Comparison of ENCODE assay signal across 27 mouse cellular contexts in genomic region chr6:34525927-34526326, GRCm38 (mm10). TPM values are rescaled to one million over a fixed set of nuclear protein-coding genes. Genes with fewer than 3 reads are reported as not detected.
DNase-seq lines count a peak whose midpoint lies in the region; ATAC-seq lines count a peak whose summit lies in the region.
"Had no signal": no experiment of that assay in that cellular context is flagged by ENCODE, and none has a peak within 500 bp of the region (broad histone marks: within the 10 kb centered on the region; RNA-seq: fewer than 3 reads in every experiment).

No protein-coding gene starts in this region.

- peak overlapping the region; percentile 81 for H3K27ac ChIP-seq in heart, embryonic 11.5 days (ENCODE audit: low read depth, low read length)
- H3K27ac ChIP-seq in liver, embryonic 15.5 days (replicated peaks) = no peak overlapping the region; the same call in 1 of the 2 replicates
- H3K27ac ChIP-seq: embryonic facial prominence, embryonic 13.5 days; hindbrain, embryonic 15.5 days; kidney, postnatal 0 days; left cerebral cortex, adult 2 months; limb, embryonic 15.5 days; midbrain, embryonic 15.5 days; neural tube, embryonic 12.5 days had no signal

- peak; percentile 70; the same call in 1 of the 2 replicates for ATAC-seq in heart, embryonic 11.5 days (replicated peaks; ENCODE audit: insufficient number of reproducible peaks, low FRiP score, low TSS enrichment)
- no peak for ATAC-seq in megakaryocyte, adult 5-6 weeks (ENCODE audit: poor library complexity, severe bottlenecking)
- ATAC-seq in liver, embryonic 15.5 days (ENCODE audit: insufficient read depth) = peak; percentile 56
- ATAC-seq: forebrain, embryonic 16.5 days; lung, postnatal 0 days; midbrain, embryonic 15.5 days had no signal

- H3K27me3 ChIP-seq in heart, embryonic 11.5 days (ENCODE audit: control insufficient read depth, insufficient read depth, low read length) = no peaks in the 10 kb centered on the region
- peaks cover 65% of the 10 kb centered on the region for H3K27me3 ChIP-seq in megakaryocyte, embryonic 14.5 days (replicated peaks)
- H3K27me3 ChIP-seq in liver, embryonic 15.5 days = no peaks in the 10 kb centered on the region
- H3K27me3 ChIP-seq: embryonic facial prominence, embryonic 13.5 days; hindbrain, embryonic 15.5 days; limb, embryonic 15.5 days; midbrain, embryonic 15.5 days; neural tube, embryonic 12.5 days had no signal

- no peaks in the 10 kb centered on the region for H3K36me3 ChIP-seq in heart, embryonic 11.5 days (ENCODE audit: control insufficient read depth, insufficient read depth, low read length)
- no peaks in the 10 kb centered on the region for H3K36me3 ChIP-seq in megakaryocyte, embryonic 14.5 days (replicated peaks; ENCODE audit: low read length)
- no peaks in the 10 kb centered on the region for H3K36me3 ChIP-seq in liver, embryonic 15.5 days (replicated peaks)
- H3K36me3 ChIP-seq: embryonic facial prominence, embryonic 13.5 days; hindbrain, embryonic 15.5 days; limb, embryonic 15.5 days; midbrain, embryonic 15.5 days; neural tube, embryonic 12.5 days had no signal

- WGBS in heart, embryonic 11.5 days (ENCODE audit: insufficient replicate concordance) = 63% methylated on average over 6 of the region's 6 CpGs
- 44% methylated on average over 6 of the region's 6 CpGs for WGBS in liver, embryonic 15.5 days (ENCODE audit: insufficient replicate concordance)

- peaks cover 5% of the 10 kb centered on the region; the same call in 1 of the 2 replicates for H3K4me1 ChIP-seq in heart, embryonic 11.5 days (ENCODE audit: control insufficient read depth, insufficient read depth, low read length)
- peaks cover 41% of the 10 kb centered on the region for H3K4me1 ChIP-seq in megakaryocyte, embryonic 14.5 days
- peaks cover 47% of the 10 kb centered on the region for H3K4me1 ChIP-seq in liver, embryonic 15.5 days (replicated peaks)
- H3K4me1 ChIP-seq: hindbrain, embryonic 15.5 days; midbrain, embryonic 15.5 days; neural tube, embryonic 12.5 days had no signal

- H3K4me2 ChIP-seq in heart, embryonic 11.5 days = no peak overlapping the region
- H3K4me2 ChIP-seq in liver, embryonic 15.5 days = 0 out of 2 replicates have a peak overlapping the region, but pooled peaks have one; percentile 4
- H3K4me2 ChIP-seq: embryonic facial prominence, embryonic 13.5 days; hindbrain, embryonic 15.5 days; limb, embryonic 15.5 days; midbrain, embryonic 15.5 days; neural tube, embryonic 12.5 days had no signal

- no peak overlapping the region for H3K9ac ChIP-seq in heart, embryonic 11.5 days (ENCODE audit: low read depth, low read length)
- no peak overlapping the region; the same call in 1 of the 2 replicates for H3K9ac ChIP-seq in liver, embryonic 15.5 days
- H3K9ac ChIP-seq: embryonic facial prominence, embryonic 13.5 days; hindbrain, embryonic 15.5 days; limb, embryonic 15.5 days; midbrain, embryonic 15.5 days; neural tube, embryonic 12.5 days had no signal

- no peaks in the 10 kb centered on the region for H3K9me3 ChIP-seq in heart, embryonic 11.5 days (replicated peaks; ENCODE audit: control insufficient read depth, low read length)
- H3K9me3 ChIP-seq in megakaryocyte, embryonic 14.5 days = peaks cover 8% of the 10 kb centered on the region
- H3K9me3 ChIP-seq in liver, embryonic 15.5 days (replicated peaks) = no peaks in the 10 kb centered on the region
- H3K9me3 ChIP-seq: embryonic facial prominence, embryonic 13.5 days; hindbrain, embryonic 15.5 days; limb, embryonic 15.5 days; midbrain, embryonic 15.5 days; neural tube, embryonic 12.5 days had no signal

- no peak for DNase-seq in heart, adult 18-20 months
- no peak for DNase-seq in gastrocnemius, adult 8-10 months (ENCODE audit: low spot score in 2 of 2)
- DNase-seq in urinary bladder, postnatal 10 days (ENCODE audit: low spot score) = no peak
- no peak for DNase-seq in kidney, postnatal 25 days
- DNase-seq: adrenal gland, postnatal 36 days; cerebellum, adult 11 months; cerebellum, postnatal 14 days; gastrocnemius, postnatal 36 days; heart, postnatal 36 days; kidney, adult 2 months; retina, postnatal 1 day; right cerebral cortex, postnatal 25 days; spleen, adult 18-20 months; thymus, postnatal 36 days had no signal

- no peak overlapping the region for H3K4me3 ChIP-seq in heart, embryonic 11.5 days (ENCODE audit: low read depth, low read length)
- peak overlapping the region; percentile 12 for H3K4me3 ChIP-seq in megakaryocyte, embryonic 14.5 days (replicated peaks)
- no peak overlapping the region for H3K4me3 ChIP-seq in liver, embryonic 15.5 days (replicated peaks)
- H3K4me3 ChIP-seq: embryonic facial prominence, embryonic 13.5 days; hindbrain, embryonic 15.5 days; left cerebral cortex, adult 2 months; limb, embryonic 15.5 days; midbrain, embryonic 15.5 days; neural tube, embryonic 12.5 days had no signal

RNA-seq across cellular contexts. Expression of gene Bpgm, which starts 49.9 kb away (rescaled TPM):
- 57.6 and 58.8 TPM in 2 replicates for polyA plus RNA-seq in heart, embryonic 11.5 days (2014; fragmentation: Nextera tagmentation; extraction: Ambion mirVana)
- 10 to 100 TPM; 43.9 to 47.8 TPM for total RNA-seq in heart, adult 18-20 months (2021)
- polyA plus RNA-seq in megakaryocyte, embryonic 14.5 days (2012; ENCODE audit: insufficient read depth, low replicate concordance) = 2.8 TPM in 1 of 2 replicates, not detected in the other
- total RNA-seq in megakaryocyte, adult 5-6 weeks (2015) = 2.4 and 4.1 TPM in 2 replicates
- total RNA-seq in megakaryocyte, adult 5-6 weeks (2017) = 10.8 and 12.4 TPM in 2 replicates
- polyA plus RNA-seq in liver, embryonic 15.5 days (2015; fragmentation: Nextera tagmentation; extraction: Ambion mirVana) = 194 and 219 TPM in 2 replicates
- total RNA-seq in gastrocnemius, adult 8-10 months (2022) = 100 to 1,000 TPM; 101 to 121 (median 108) TPM
